Mouse (Mus musculus) liver, postnatal 0 days (tissue): ENCODE results near the gene Ogfod2. TPM values are rescaled to one million over a fixed set of nuclear protein-coding genes. Genes with fewer than 3 reads are reported as not detected.

Experiments used
- ATAC-seq: fragments of 200-750 bp; cut with Nextera tagmentation; 2 replicates; pipeline ENCODE4 v1.8.0; 2017; ENCODE audit warnings: mild to moderate bottlenecking, moderate library complexity
- DNase-seq: peaks from one replicate; pipeline ENCODE4 v3.0.0-alpha.2; 2016
- H3K27ac ChIP-seq: fragments of 300-500 bp; sonication (generic); 2 replicates; pipeline ENCODE4 v1.5.1; 2014; ENCODE audit warnings: antibody characterized with exemption, moderate library complexity, mild to moderate bottlenecking, low read depth
- H3K27me3 ChIP-seq: fragments of 300-500 bp; sonication (generic); 2 replicates; pipeline ENCODE4 v1.6.1; 2014; ENCODE audit warnings: low read length, control low read depth, mixed read lengths; ENCODE audit not compliant: insufficient read depth
- H3K36me3 ChIP-seq: fragments of 300-500 bp; sonication (generic); replicated peaks from 2 replicates; pipeline ENCODE4 v1.6.1; 2014; ENCODE audit warnings: mild to moderate bottlenecking, control low read depth, low read length, moderate library complexity, mixed read lengths; ENCODE audit not compliant: insufficient read depth
- H3K4me1 ChIP-seq: fragments of 300-500 bp; sonication (generic); 2 replicates; pipeline ENCODE4 v1.6.1; 2014; ENCODE audit warnings: antibody characterized with exemption, mild to moderate bottlenecking, control low read depth; ENCODE audit not compliant: insufficient read depth
- H3K4me2 ChIP-seq: fragments of 300-500 bp; sonication (generic); 2 replicates; pipeline ENCODE4 v1.6.1; 2014; ENCODE audit warnings: low read depth, mild to moderate bottlenecking, low read length, moderate library complexity, mixed read lengths
- H3K4me3 ChIP-seq: fragments of 300-500 bp; sonication (generic); 2 replicates; pipeline ENCODE4 v1.5.1; 2014; ENCODE audit warnings: low read depth, low read length
- H3K9ac ChIP-seq: fragments of 300-500 bp; sonication (generic); replicated peaks from 2 replicates; pipeline ENCODE4 v1.6.1; 2014; ENCODE audit warnings: mild to moderate bottlenecking, moderate library complexity
- H3K9me3 ChIP-seq: fragments of 300-500 bp; sonication (generic); 2 replicates; pipeline ENCODE4 v1.6.1; 2016; ENCODE audit warnings: mild to moderate bottlenecking, control low read depth, low read length, mixed read lengths
- CTCF ChIP-seq: sonication (generic); IDR thresholded peaks from 2 replicates; pipeline ENCODE4 v1.5.1; 2016; ENCODE audit warnings: antibody characterized with exemption, low read depth
- EP300 ChIP-seq: IDR thresholded peaks from 2 replicates; pipeline ENCODE4 v1.6.1; 2016; ENCODE audit warnings: antibody characterized with exemption, low read depth, mild to moderate bottlenecking
- WGBS: fragments of 180-500 bp; shearing (Covaris S2); extraction: QIAGEN DNeasy Blood & Tissue Kit; methylation state at CpG from one replicate; pipeline ENCODE4 v1.1.7; 2014; ENCODE audit not compliant: insufficient replicate concordance; 5-methylcytosine and 5-hydroxymethylcytosine counted together
- polyA plus RNA-seq: library from polyadenylated mRNA; unstranded; fragments of >200 nt; fragmentation: Nextera tagmentation; extraction: Ambion mirVana; gene quantifications from 2 replicates; pipeline ENCODE4 v1.2.1, GENCODE M21; 2015

Ogfod2 gene
- polyA plus RNA-seq, 1 experiment from 2014 or later: 16.8 TPM

DNA sequence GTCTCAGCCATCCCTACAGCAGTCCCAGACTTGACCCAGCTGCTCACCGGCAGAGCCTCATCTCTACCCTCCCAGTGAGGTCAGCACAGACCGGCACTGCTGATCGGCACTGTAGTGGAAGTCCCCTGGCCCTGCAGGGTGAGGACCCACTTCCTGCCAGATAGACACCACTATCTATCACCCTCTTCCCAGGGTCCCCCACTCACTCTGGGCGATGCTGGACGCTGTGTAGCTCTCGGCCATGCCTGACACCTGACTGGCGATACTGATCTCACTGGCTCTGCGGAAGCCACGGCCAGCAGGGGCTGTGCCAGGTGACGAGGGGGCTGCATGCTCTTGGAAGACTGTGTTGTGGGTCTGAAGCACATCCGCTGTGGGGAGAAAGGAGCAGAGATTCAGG, 13.0 kb downstream of the Ogfod2 start:
- peaks cover 56% of the 10 kb centered on the region for H3K36me3 ChIP-seq
- H3K4me2 ChIP-seq: no peak overlapping the region
- DNase-seq: no peak
- H3K27ac ChIP-seq: no peak overlapping the region
- no peak overlapping the region for H3K9ac ChIP-seq
- no peak for ATAC-seq
- H3K9me3 ChIP-seq: no peaks in the 10 kb centered on the region
- H3K4me3 ChIP-seq: no peak overlapping the region
- no peaks in the 10 kb centered on the region for H3K4me1 ChIP-seq
- WGBS: 88% methylated on average over 11 of the region's 11 CpGs
- H3K27me3 ChIP-seq: no peaks in the 10 kb centered on the region
- TF ChIP-seq EP300 (no peak), CTCF (no peak)

DNA sequence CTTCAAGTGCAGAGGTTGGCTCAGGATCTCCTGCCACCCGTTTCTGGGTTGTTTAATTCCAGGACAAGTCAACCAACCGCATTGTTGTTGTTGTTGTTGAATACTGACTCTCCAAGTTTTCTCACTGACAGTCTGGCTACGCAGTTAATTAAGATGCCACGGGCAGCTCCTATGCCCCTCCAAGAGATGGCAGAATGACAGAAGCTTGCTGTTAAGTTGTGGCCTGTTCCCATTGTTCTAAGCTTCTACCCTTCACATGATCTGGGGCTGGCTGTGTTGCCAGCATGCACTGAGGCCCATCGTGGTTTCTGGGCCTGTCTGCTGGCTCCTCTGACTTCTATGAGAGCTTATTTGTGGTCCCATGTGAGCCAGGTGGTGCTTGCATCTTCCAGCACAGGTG, 22.2 kb downstream of the Ogfod2 start:
- H3K9me3 ChIP-seq: no peaks in the 10 kb centered on the region
- no peak for TF ChIP-seq CTCF
- no peak for TF ChIP-seq EP300
- H3K4me1 ChIP-seq: no peaks in the 10 kb centered on the region
- H3K4me2 ChIP-seq: no peak overlapping the region
- peaks cover 46% of the 10 kb centered on the region for H3K36me3 ChIP-seq
- WGBS: 84% methylated on average over 5 of the region's 5 CpGs
- H3K27me3 ChIP-seq: no peaks in the 10 kb centered on the region
- no peak overlapping the region for H3K27ac ChIP-seq
- ATAC-seq (no peak), DNase-seq (no peak)
- H3K9ac ChIP-seq: no peak overlapping the region
- no peak overlapping the region for H3K4me3 ChIP-seq

DNA sequence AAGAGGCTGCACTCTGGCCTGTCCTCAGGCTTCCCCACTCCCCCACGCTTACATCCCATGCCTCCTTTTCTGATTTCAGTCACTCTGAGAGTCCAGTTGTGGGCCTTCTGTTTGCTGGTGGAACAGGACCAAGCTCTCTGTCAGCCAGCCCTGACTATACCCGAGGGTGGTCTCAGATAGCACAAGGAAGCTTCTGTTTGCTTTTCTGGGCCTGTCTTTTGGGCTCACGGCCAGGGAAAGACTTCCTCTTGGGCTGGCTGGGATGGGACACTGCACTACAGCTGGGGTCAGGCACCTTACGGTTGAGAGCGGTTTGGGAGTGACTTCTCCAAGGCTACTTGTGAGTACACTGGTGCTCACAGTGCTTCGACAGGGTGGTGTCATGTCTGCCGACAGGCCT, 26.0 kb downstream of the Ogfod2 start:
- no peaks in the 10 kb centered on the region for H3K27me3 ChIP-seq
- H3K27ac ChIP-seq: no peak overlapping the region
- ATAC-seq: no peak
- no peaks in the 10 kb centered on the region for H3K9me3 ChIP-seq
- no peak overlapping the region for H3K4me2 ChIP-seq
- WGBS: 77% methylated on average over 7 of the region's 7 CpGs
- H3K4me3 ChIP-seq: no peak overlapping the region
- no peak for DNase-seq
- no peaks in the 10 kb centered on the region for H3K4me1 ChIP-seq
- no peak overlapping the region for H3K9ac ChIP-seq
- TF ChIP-seq CTCF (no peak), EP300 (no peak)
- H3K36me3 ChIP-seq: peaks cover 46% of the 10 kb centered on the region

DNA sequence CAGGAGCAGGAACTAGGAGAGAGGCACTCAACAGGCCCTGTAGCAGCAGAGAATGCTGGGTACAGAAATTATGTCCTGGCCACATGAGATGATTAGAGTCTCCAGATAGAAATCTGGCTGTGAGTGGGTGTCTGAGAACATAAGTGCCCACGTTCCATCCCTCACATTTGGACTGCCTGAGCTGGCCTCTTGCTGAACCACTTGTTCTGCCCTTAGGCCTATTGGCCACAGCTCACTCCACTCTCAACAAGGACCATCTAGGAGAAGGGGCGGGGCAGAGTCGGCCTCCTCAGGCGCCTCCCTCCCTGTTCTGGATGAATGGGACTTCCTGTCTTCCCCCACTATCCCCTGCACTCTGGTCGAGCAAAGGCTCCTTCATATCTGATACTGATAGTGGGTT, 36.9 kb downstream of the Ogfod2 start:
- no peak overlapping the region for H3K4me3 ChIP-seq
- no peaks in the 10 kb centered on the region for H3K4me1 ChIP-seq
- H3K27ac ChIP-seq: no peak overlapping the region
- no peaks in the 10 kb centered on the region for H3K27me3 ChIP-seq
- H3K4me2 ChIP-seq: no peak overlapping the region
- no peak for TF ChIP-seq CTCF
- TF ChIP-seq EP300: no peak
- no peaks in the 10 kb centered on the region for H3K9me3 ChIP-seq
- WGBS: 62% methylated on average over 5 of the region's 5 CpGs
- DNase-seq (no peak), ATAC-seq (no peak)
- H3K9ac ChIP-seq: no peak overlapping the region
- H3K36me3 ChIP-seq: peaks cover 30% of the 10 kb centered on the region

DNA sequence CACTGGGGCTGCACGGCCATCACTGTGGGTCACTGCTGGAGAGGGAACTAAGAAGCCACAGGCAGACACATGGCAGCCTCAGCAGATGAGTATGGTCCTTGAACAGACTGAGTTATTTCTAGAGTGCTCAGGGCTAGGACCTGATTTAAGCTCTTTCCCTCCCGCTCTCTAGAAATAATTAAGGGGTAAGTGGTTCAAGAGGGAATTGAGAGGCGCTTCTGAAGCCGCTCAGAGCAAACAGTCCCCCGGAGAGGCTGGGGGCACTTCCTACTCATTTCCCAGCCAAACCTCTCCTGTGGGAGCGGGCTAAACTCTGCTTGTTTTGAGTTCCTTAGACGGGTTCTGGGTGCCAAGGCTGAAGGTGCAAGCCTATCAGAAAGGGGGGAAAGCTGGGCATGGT, 38.8 kb downstream of the Ogfod2 start:
- 80% methylated on average over 7 of the region's 7 CpGs for WGBS
- no peak for TF ChIP-seq CTCF
- TF ChIP-seq EP300: no peak
- Histone ChIP-seq H3K4me2 (no peak overlapping the region), H3K27ac (no peak overlapping the region), H3K27me3 (no peaks in the 10 kb centered on the region), H3K9me3 (no peaks in the 10 kb centered on the region), H3K4me3 (no peak overlapping the region), H3K36me3 (peaks cover 22% of the 10 kb centered on the region), H3K4me1 (no peaks in the 10 kb centered on the region), H3K9ac (no peak overlapping the region)
- ATAC-seq: no peak
- no peak for DNase-seq

DNA sequence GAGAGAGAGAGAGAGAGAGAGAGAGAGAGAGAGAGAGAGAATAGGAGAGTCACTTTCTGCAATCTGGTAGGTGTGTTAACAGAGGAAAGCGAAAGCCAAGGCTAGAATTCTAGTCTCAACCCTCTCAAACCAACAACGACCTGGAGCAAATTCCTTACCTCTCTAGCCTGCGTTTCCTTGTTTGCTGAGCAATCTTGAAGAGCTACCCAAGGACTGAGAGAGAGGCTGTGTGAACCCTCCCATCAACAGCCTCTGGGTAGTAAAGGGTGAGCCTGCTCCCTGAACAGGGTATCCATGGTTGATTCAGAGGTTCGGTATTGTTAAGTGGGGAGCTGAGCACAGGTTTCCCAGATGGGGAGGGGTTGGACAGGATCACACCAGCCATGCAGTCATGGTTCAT, 40.6 kb downstream of the Ogfod2 start:
- Histone ChIP-seq H3K4me1 (no peaks in the 10 kb centered on the region), H3K9me3 (no peaks in the 10 kb centered on the region), H3K36me3 (peaks cover 20% of the 10 kb centered on the region), H3K27ac (no peak overlapping the region), H3K27me3 (no peaks in the 10 kb centered on the region), H3K4me3 (no peak overlapping the region), H3K9ac (no peak overlapping the region), H3K4me2 (no peak overlapping the region)
- no peak for ATAC-seq
- no peak for DNase-seq
- TF ChIP-seq CTCF (no peak), EP300 (no peak)
- WGBS: 77% methylated on average over 4 of the region's 4 CpGs

DNA sequence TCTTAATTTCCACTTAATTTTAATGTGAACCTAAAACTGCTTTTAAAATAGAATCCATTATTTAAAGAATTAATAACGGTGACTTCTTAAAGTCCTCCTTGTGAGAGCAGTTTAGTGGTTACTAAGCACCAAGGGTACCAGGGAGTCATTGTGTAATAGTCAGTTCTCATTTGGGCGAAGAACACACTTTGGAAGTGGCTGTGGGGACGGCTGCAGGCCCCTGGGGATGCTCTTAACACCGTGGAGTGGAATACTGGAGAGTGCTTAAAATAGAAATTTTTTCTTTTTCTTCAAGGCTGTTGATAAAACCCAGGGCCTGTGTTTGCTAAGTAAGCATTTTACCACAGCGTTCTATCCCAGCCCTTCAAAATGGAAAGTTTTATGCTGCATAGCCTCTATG, 43.8 kb downstream of the Ogfod2 start:
- Histone ChIP-seq H3K27me3 (no peaks in the 10 kb centered on the region), H3K4me2 (no peak overlapping the region), H3K9me3 (no peaks in the 10 kb centered on the region), H3K4me1 (no peaks in the 10 kb centered on the region), H3K27ac (no peak overlapping the region), H3K9ac (no peak overlapping the region), H3K4me3 (no peak overlapping the region), H3K36me3 (peaks cover 8% of the 10 kb centered on the region)
- no peak for ATAC-seq
- WGBS: 75% methylated on average over 5 of the region's 5 CpGs
- no peak for DNase-seq
- TF ChIP-seq CTCF: no peak
- no peak for TF ChIP-seq EP300
